Mouse (Mus musculus) left cerebral cortex, adult 2 months (tissue): Measurements from ENCODE around the gene Zbtb49. TPM values are rescaled to one million over a fixed set of nuclear protein-coding genes. Genes with fewer than 3 reads are reported as not detected.

ENCODE experiments used
- DNase-seq, 2 experiments: peaks; one replicate each; pipeline ENCODE4 v3.0.0; 2021 to 2022; ENCODE audit warnings: low spot score in 2 of 2, mixed read lengths in 1 of 2; ENCODE audit errors: extremely low spot score in 1 of 2
- H3K27ac ChIP-seq: fragments of 200-600 bp; 2 replicates; pipeline ENCODE4 v1.8.1; 2022
- H3K4me3 ChIP-seq: fragments of 200-600 bp; 2 replicates; pipeline ENCODE4 v1.8.1; 2022
- CTCF ChIP-seq: fragments of 200-600 bp; IDR thresholded peaks from 2 replicates; pipeline ENCODE4 v1.8.1; 2022; ENCODE audit warnings: antibody characterized with exemption, mild to moderate bottlenecking, moderate library complexity
- intact Hi-C: fragments of 180-260 bp; cut with DNase I; formaldehyde crosslinking; loops from one replicate; pipeline ENCODE4 v1.15.1; 2025
- total RNA-seq, 2 experiments: library from RNA; stranded (reverse); gene quantifications; 2 replicates each; pipeline ENCODE4 v1.2.3; 2021

The Zbtb49 gene
- total RNA-seq, 2 experiments from 2014 or later: 21.1 to 22.9 TPM

GRCm38 (mm10) chr5:38187006-38187405, 33.3 kb downstream of the Zbtb49 start:
- no peak overlapping the region for H3K27ac ChIP-seq
- intact Hi-C loops: no loop called here
- no peak overlapping the region for H3K4me3 ChIP-seq
- TF ChIP-seq CTCF: no peak
- DNase-seq: no peak

GRCm38 (mm10) chr5:38184688-38185285, 35.5 kb downstream of the Zbtb49 start:
- DNase-seq: no peak
- H3K4me3 ChIP-seq: no peak overlapping the region
- no peak overlapping the region for H3K27ac ChIP-seq
- intact Hi-C loops: no loop called here
- no peak for TF ChIP-seq CTCF

GRCm38 (mm10) chr5:38174256-38174912, 45.9 kb downstream of the Zbtb49 start:
- TF ChIP-seq CTCF: no peak
- intact Hi-C loops: no loop called here

GRCm38 (mm10) chr5:38173766-38174165, 46.5 kb downstream of the Zbtb49 start:
- Histone ChIP-seq H3K27ac (no peak overlapping the region), H3K4me3 (no peak overlapping the region)
- no peak for TF ChIP-seq CTCF
- no peak for DNase-seq
- intact Hi-C loops: no loop called here

More at GRCm38 (mm10) chr5:38174256-38174912, 45.9 kb downstream of the Zbtb49 start:
- no peak for DNase-seq
- no peak overlapping the region for H3K27ac ChIP-seq
- no peak overlapping the region for H3K4me3 ChIP-seq

GRCm38 (mm10) chr5:38168497-38168896, 51.8 kb downstream of the Zbtb49 start:
- TF ChIP-seq CTCF: no peak

GRCm38 (mm10) chr5:38159634-38160413, 60.4 kb downstream of the Zbtb49 start, which contains the start of gene Nsg1:
Gene Nsg1, minus strand, starts transcription at chr5:38159907.
- no peak for DNase-seq
- TF ChIP-seq CTCF: no peak
- peak within 1 kb of the TSS; percentile 93 for H3K4me3 ChIP-seq
- intact Hi-C loops: loop anchor here (2.0 kb wide), 1 partner anchor 43 kb away; no protein-coding TSS in a partner anchor
- H3K27ac ChIP-seq: peak within 1 kb of the TSS; percentile 98

More at GRCm38 (mm10) chr5:38168497-38168896, 51.8 kb downstream of the Zbtb49 start:
- H3K4me3 ChIP-seq: no peak overlapping the region
- intact Hi-C loops: no loop called here
- no peak for DNase-seq
- H3K27ac ChIP-seq: no peak overlapping the region

- Histone ChIP-seq H3K4me3 (peak overlapping the region; percentile 93), H3K27ac (peak overlapping the region; percentile 98)
- no peak for TF ChIP-seq CTCF
- peak; percentile 83 for DNase-seq
- intact Hi-C loops: loop anchor here (2.0 kb wide), 1 partner anchor 42 kb away; no protein-coding TSS in a partner anchor
These were observed 61.2 kb downstream of the Zbtb49 start for GRCm38 (mm10) chr5:38158947-38159633.

GRCm38 (mm10) chr5:38158501-38158946, 61.7 kb downstream of the Zbtb49 start:
- peak overlapping the region; percentile 98 for H3K27ac ChIP-seq
- peak overlapping the region; percentile 93 for H3K4me3 ChIP-seq
- peak; percentile 61 to 70 for DNase-seq
- intact Hi-C loops: loop anchor here (2.0 kb wide), 1 partner anchor 42 kb away; no protein-coding TSS in a partner anchor
- no peak for TF ChIP-seq CTCF

- no peak for DNase-seq
- peak overlapping the region; percentile 98 for H3K27ac ChIP-seq
- intact Hi-C loops: loop anchor here (2.0 kb wide), 1 partner anchor 41 kb away; no protein-coding TSS in a partner anchor
- TF ChIP-seq CTCF: no peak
- peak overlapping the region; percentile 93 for H3K4me3 ChIP-seq
These were observed 62.7 kb downstream of the Zbtb49 start for GRCm38 (mm10) chr5:38157481-38158020.

- intact Hi-C loops: no loop called here
- Histone ChIP-seq H3K27ac (peak overlapping the region; percentile 61; the same call in 1 of the 2 replicates), H3K4me3 (no peak overlapping the region)
- DNase-seq: no peak
- TF ChIP-seq CTCF: no peak
These were observed 66.6 kb downstream of the Zbtb49 start for GRCm38 (mm10) chr5:38153636-38154035.
